Mouse (Mus musculus) CH12.LX (cell line): ENCODE measurements at regions not wholly inside any gene's neighbourhood (a gene's known extent, or its start where the extent isn't known, plus 50 kb on each side); places are given as distances from the start of the nearest gene placed in this dataset.

Experiments used
- DNase-seq: peaks from one replicate; pipeline ENCODE4 v3.0.0-alpha.2; 2013; ENCODE audit errors: extremely low read depth
- H3K27ac ChIP-seq: 2 replicates; pipeline ENCODE4 v1.5.1; 2012; ENCODE audit warnings: low read depth, mild to moderate bottlenecking, control low read depth, moderate library complexity; ENCODE audit not compliant: insufficient read depth
- H3K27me3 ChIP-seq: replicated peaks from 2 replicates; pipeline ENCODE3; 2012; ENCODE audit warnings: inconsistent platforms
- H3K36me3 ChIP-seq, 2 experiments: replicated peaks in 1 of 2; 2 replicates each; pipeline versions ENCODE3 to v1.6.1; 2012; ENCODE audit warnings: inconsistent platforms in 1 of 2, low read length in 1 of 2, mild to moderate bottlenecking in 1 of 2, mixed read lengths in 1 of 2, moderate library complexity in 1 of 2; ENCODE audit not compliant: control insufficient read depth in 1 of 2, insufficient read depth in 1 of 2
- H3K4me1 ChIP-seq, 2 experiments: 2 replicates each; pipeline ENCODE4 v1.6.1; 2012; ENCODE audit warnings: inconsistent platforms in 1 of 2, moderate library complexity in 1 of 2; ENCODE audit not compliant: insufficient read depth in 2 of 2, control insufficient read depth in 1 of 2
- H3K4me2 ChIP-seq: 2 replicates; pipeline ENCODE4 v1.6.1; 2012; ENCODE audit warnings: low read depth, mild to moderate bottlenecking, control low read depth; ENCODE audit not compliant: poor library complexity, insufficient read depth, severe bottlenecking
- H3K4me3 ChIP-seq, 3 experiments: fragments of 150-350 bp in 1 of 3; sonication (generic) in 1 of 3; replicated peaks in 1 of 3; 2 replicates each; pipeline versions ENCODE3 to v1.5.1; 2011 to 2012; ENCODE audit warnings: low read depth in 2 of 3, low read length in 2 of 3, mild to moderate bottlenecking in 2 of 3, moderate library complexity in 2 of 3, control low read depth in 1 of 3, improper control_type of control experiment in 1 of 3, inconsistent platforms in 1 of 3, mixed read lengths in 1 of 3; ENCODE audit not compliant: poor library complexity in 1 of 3
- H3K79me2 ChIP-seq: replicated peaks from 2 replicates; pipeline ENCODE4 v1.6.1; 2012; ENCODE audit warnings: mild to moderate bottlenecking, moderate library complexity; ENCODE audit not compliant: control insufficient read depth, poor library complexity, insufficient read depth, severe bottlenecking; ENCODE audit errors: extremely low read depth
- H3K9ac ChIP-seq: 2 replicates; pipeline ENCODE4 v1.6.1; 2012; ENCODE audit warnings: low read depth, mild to moderate bottlenecking, control low read depth, moderate library complexity; ENCODE audit not compliant: insufficient read depth
- H3K9me3 ChIP-seq: replicated peaks from 2 replicates; pipeline ENCODE3; 2012; ENCODE audit warnings: low read length, inconsistent platforms, mixed read lengths
- BHLHE40 ChIP-seq: IDR thresholded peaks from 2 replicates; pipeline ENCODE4 v1.6.1; 2011; ENCODE audit warnings: mild to moderate bottlenecking, low read depth, low read length, improper control_type of control experiment
- CHD1 ChIP-seq: IDR thresholded peaks from 2 replicates; pipeline ENCODE4 v1.6.1; 2012; ENCODE audit warnings: low read depth, low read length, improper control_type of control experiment, inconsistent platforms
- CHD2 ChIP-seq: IDR thresholded peaks from 2 replicates; pipeline ENCODE4 v1.6.1; 2011; ENCODE audit warnings: low read length, improper control_type of control experiment
- CTCF ChIP-seq, 2 experiments: IDR thresholded peaks in 1 of 2; conservative IDR thresholded peaks in 1 of 2; 2 replicates each; pipeline ENCODE4 v1.5.1; 2011 to 2012; ENCODE audit warnings: low read depth in 2 of 2, low read length in 2 of 2, improper control_type of control experiment in 1 of 2, inconsistent platforms in 1 of 2, mild to moderate bottlenecking in 1 of 2, moderate library complexity in 1 of 2
- E2F4 ChIP-seq: IDR thresholded peaks from 2 replicates; pipeline ENCODE4 v1.6.1; 2011; ENCODE audit warnings: low read depth, low read length, improper control_type of control experiment; ENCODE audit not compliant: insufficient replicate concordance
- ELF1 ChIP-seq: IDR thresholded peaks from 2 replicates; pipeline ENCODE4 v1.6.1; 2014; ENCODE audit warnings: low read depth, mild to moderate bottlenecking, inconsistent platforms, low read length, improper control_type of control experiment
- EP300 ChIP-seq: IDR thresholded peaks from 2 replicates; pipeline ENCODE4 v1.6.1; 2011; ENCODE audit warnings: low read length, improper control_type of control experiment
- ETS1 ChIP-seq: conservative IDR thresholded peaks from 2 replicates; pipeline ENCODE4 v1.6.1; 2012; ENCODE audit warnings: low read depth, mild to moderate bottlenecking, inconsistent platforms, low read length, improper control_type of control experiment, moderate library complexity
- GABPA ChIP-seq: IDR thresholded peaks from 2 replicates; pipeline ENCODE4 v1.6.1; 2012; ENCODE audit warnings: low read depth, low read length, improper control_type of control experiment, inconsistent platforms; ENCODE audit not compliant: insufficient replicate concordance
- HCFC1 ChIP-seq: IDR thresholded peaks from 2 replicates; pipeline ENCODE4 v1.6.1; 2012; ENCODE audit warnings: low read depth, mild to moderate bottlenecking, inconsistent platforms, low read length, improper control_type of control experiment
- IRF4 ChIP-seq: IDR thresholded peaks from 2 replicates; pipeline ENCODE4 v1.6.1; 2014; ENCODE audit warnings: low read depth, mild to moderate bottlenecking, inconsistent platforms, low read length, improper control_type of control experiment
- JUN ChIP-seq: IDR thresholded peaks from 2 replicates; pipeline ENCODE4 v1.6.1; 2011; ENCODE audit warnings: low read depth, mild to moderate bottlenecking, low read length, improper control_type of control experiment, moderate library complexity; ENCODE audit not compliant: insufficient read depth
- MAFK ChIP-seq: IDR thresholded peaks from 2 replicates; pipeline ENCODE4 v1.6.1; 2011; ENCODE audit warnings: low read length, improper control_type of control experiment; ENCODE audit not compliant: insufficient replicate concordance
- MAX ChIP-seq: IDR thresholded peaks from 2 replicates; pipeline ENCODE4 v1.6.1; 2011; ENCODE audit warnings: low read length, improper control_type of control experiment
- MXI1 ChIP-seq: IDR thresholded peaks from 2 replicates; pipeline ENCODE4 v1.6.1; 2011; ENCODE audit warnings: mild to moderate bottlenecking, low read depth, low read length, improper control_type of control experiment
- MYC ChIP-seq: IDR thresholded peaks from 2 replicates; pipeline ENCODE4 v1.6.1; 2011; ENCODE audit warnings: low read depth, mild to moderate bottlenecking, improper control_type of control experiment, low read length
- NELFE ChIP-seq: IDR thresholded peaks from 2 replicates; pipeline ENCODE4 v1.6.1; 2011; ENCODE audit warnings: low read depth, low read length, improper control_type of control experiment
- PAX5 ChIP-seq: IDR thresholded peaks from 2 replicates; pipeline ENCODE4 v1.6.1; 2012; ENCODE audit warnings: low read length, inconsistent platforms, mixed read lengths
- POLR2A ChIP-seq: IDR thresholded peaks from 2 replicates; pipeline ENCODE4 v1.6.1; 2011; ENCODE audit warnings: low read depth, mild to moderate bottlenecking, improper control_type of control experiment, low read length
- POLR2AphosphoS2 ChIP-seq: IDR thresholded peaks from 2 replicates; pipeline ENCODE4 v1.6.1; 2011; ENCODE audit warnings: low read depth, low read length, improper control_type of control experiment
- RAD21 ChIP-seq: IDR thresholded peaks from 2 replicates; pipeline ENCODE4 v1.6.1; 2011; ENCODE audit warnings: low read depth, mild to moderate bottlenecking, low read length, improper control_type of control experiment, moderate library complexity
- RCOR1 ChIP-seq: conservative IDR thresholded peaks from 2 replicates; pipeline ENCODE4 v1.6.1; 2012; ENCODE audit warnings: low read depth, mild to moderate bottlenecking, inconsistent platforms, low read length, improper control_type of control experiment
- SIN3A ChIP-seq: IDR thresholded peaks from 2 replicates; pipeline ENCODE4 v1.6.1; 2012; ENCODE audit warnings: low read length, improper control_type of control experiment, inconsistent platforms
- SMC3 ChIP-seq: IDR thresholded peaks from 2 replicates; pipeline ENCODE4 v1.6.1; 2011; ENCODE audit warnings: low read depth, low read length, improper control_type of control experiment
- TBP ChIP-seq: conservative IDR thresholded peaks from 2 replicates; pipeline ENCODE4 v1.6.1; 2011; ENCODE audit warnings: low read depth, low read length, improper control_type of control experiment
- TCF12 ChIP-seq: IDR thresholded peaks from 2 replicates; pipeline ENCODE4 v1.6.1; 2014; ENCODE audit warnings: low read depth, mild to moderate bottlenecking, inconsistent platforms, low read length, improper control_type of control experiment
- UBTF ChIP-seq: IDR thresholded peaks from 2 replicates; pipeline ENCODE4 v1.6.1; 2012; ENCODE audit warnings: low read depth, mild to moderate bottlenecking, inconsistent platforms, low read length, improper control_type of control experiment, moderate library complexity
- USF2 ChIP-seq: conservative IDR thresholded peaks from 2 replicates; pipeline ENCODE4 v1.6.1; 2011; ENCODE audit warnings: low read depth, low read length, improper control_type of control experiment
- ZC3H11A ChIP-seq: IDR thresholded peaks from 2 replicates; pipeline ENCODE4 v1.6.1; 2012; ENCODE audit warnings: low read depth, mild to moderate bottlenecking, inconsistent platforms, low read length, improper control_type of control experiment
- ZKSCAN1 ChIP-seq: IDR thresholded peaks from 2 replicates; pipeline ENCODE4 v1.6.1; 2012; ENCODE audit warnings: low read depth, inconsistent platforms, low read length, improper control_type of control experiment, borderline replicate concordance
- dilution Hi-C: fragments of 300-500 bp; cut with MboI; formaldehyde crosslinking; loops from 2 replicates; pipeline ENCODE4 v1.14.3; 2020; ENCODE audit warnings: low sequenced_read_pairs; ENCODE audit not compliant: extremely low pct_unique_long_range_greater_than_20kb, extremely low pct_ligation_motif_present
- in situ Hi-C: fragments of 300-500 bp; cut with MboI; formaldehyde crosslinking; loops from 3 replicates; pipeline ENCODE4 v1.14.3; 2019; ENCODE audit warnings: low sequenced_read_pairs, low pct_ligation_motif_present, low pct_unique_long_range_greater_than_20kb, mixed read lengths

DNA sequence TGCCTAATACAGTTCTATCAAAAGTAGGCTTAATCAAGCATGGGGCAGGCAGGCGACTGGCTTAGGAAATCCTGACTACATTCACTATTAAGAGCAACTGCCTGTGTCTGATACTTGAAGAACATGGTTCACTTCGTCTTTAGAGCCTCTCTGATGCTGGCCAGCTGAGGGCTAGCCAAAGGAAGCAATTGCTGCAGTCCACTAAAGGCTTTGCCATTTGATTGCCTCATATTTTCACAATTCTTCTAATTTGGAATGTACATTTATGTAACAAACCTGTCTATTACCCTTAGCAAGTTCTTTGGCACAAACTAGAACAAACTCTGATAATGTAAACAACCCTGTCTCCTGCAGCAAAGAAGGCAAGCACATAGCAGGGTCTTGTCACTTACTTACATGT is 505.2 kb downstream of the Nfib start:
- H3K4me1 ChIP-seq, result peaks cover 13 to 32% of the 10 kb centered on the region in 2 experiments; a peak in 3 of 4 replicates
- H3K27ac ChIP-seq, result no peak overlapping the region
- no peaks in the 10 kb centered on the region for H3K36me3 ChIP-seq
- dilution Hi-C loops (no loop called here), in situ Hi-C loops (no loop called here)
- H3K9ac ChIP-seq, result no peak overlapping the region
- no peaks in the 10 kb centered on the region for H3K79me2 ChIP-seq
- no peak overlapping the region for H3K4me2 ChIP-seq
- TF ChIP-seq USF2 (no peak), MXI1 (no peak), NELFE (no peak), CTCF (conservative IDR thresholded peaks at IDR 0.05 in 1 of 2, IDR thresholded peaks at IDR 0.05 in 1 of 2; ENCODE audit: low read depth in 2 of 2, low read length in 2 of 2) (no peak), EP300 (no peak), MAX (no peak), SMC3 (no peak), RCOR1 (no peak), E2F4 (no peak), CHD1 (no peak), ZC3H11A (no peak), CHD2 (no peak)
- H3K9me3 ChIP-seq, result no peaks in the 10 kb centered on the region
- H3K4me3 ChIP-seq, result no peak overlapping the region
- H3K27me3 ChIP-seq, result no peaks in the 10 kb centered on the region
- no peak for DNase-seq

DNA sequence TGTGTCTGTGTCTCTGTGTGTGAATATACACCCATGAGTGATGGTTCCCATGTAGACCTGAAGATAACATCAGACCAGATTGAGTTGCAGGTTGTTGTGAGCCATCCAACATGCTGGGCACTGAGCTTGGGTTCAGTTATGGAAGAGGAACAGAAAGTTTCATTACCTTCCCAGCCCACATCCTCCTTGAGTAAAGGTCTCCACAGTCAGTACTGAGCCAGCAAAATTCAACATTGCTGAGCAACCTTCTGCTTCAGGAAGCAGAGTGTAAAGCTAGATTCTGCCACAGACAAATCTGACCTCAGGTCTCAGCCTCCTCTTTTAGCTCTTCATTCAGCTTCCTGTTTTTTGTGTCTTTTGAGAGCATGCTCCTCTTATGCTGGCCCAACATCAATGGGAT is 506.4 kb downstream of the Nfib start:
- no peak overlapping the region for H3K27ac ChIP-seq
- in situ Hi-C loops, result no loop called here
- H3K36me3 ChIP-seq, result no peaks in the 10 kb centered on the region
- H3K4me1 ChIP-seq, result peaks cover 13 to 32% of the 10 kb centered on the region in 2 experiments; a peak in 3 of 4 replicates
- H3K4me2 ChIP-seq, result no peak overlapping the region
- peak; percentile 62 for DNase-seq
- H3K9me3 ChIP-seq, result no peaks in the 10 kb centered on the region
- dilution Hi-C loops, result no loop called here
- H3K27me3 ChIP-seq, result no peaks in the 10 kb centered on the region
- no peak for TF ChIP-seq MYC
- TF ChIP-seq ELF1, result no peak
- no peak for TF ChIP-seq RAD21
- peak; percentile 46 for TF ChIP-seq IRF4
- TF ChIP-seq BHLHE40, result no peak
- TF ChIP-seq PAX5, result no peak
- no peak for TF ChIP-seq GABPA
- no peak for TF ChIP-seq USF2
- TF ChIP-seq ZKSCAN1, result no peak
- no peak for TF ChIP-seq POLR2AphosphoS2
- TF ChIP-seq HCFC1, result no peak
- TF ChIP-seq MAFK, result peak; percentile 75
- TF ChIP-seq SIN3A, result no peak
- TF ChIP-seq MAX, result no peak
- no peak for TF ChIP-seq UBTF
- TF ChIP-seq ZC3H11A, result no peak
- no peak for TF ChIP-seq MXI1
- no peak for TF ChIP-seq E2F4
- TF ChIP-seq EP300, result peak; percentile 59
- TF ChIP-seq ETS1, result 0 out of 2 replicates have a peak, but pooled peaks have one; percentile 7
- TF ChIP-seq SMC3, result no peak
- no peak for TF ChIP-seq TBP
- no peak for TF ChIP-seq TCF12
- no peak for TF ChIP-seq NELFE
- no peak for TF ChIP-seq JUN
- TF ChIP-seq POLR2A, result no peak
- no peaks in the 10 kb centered on the region for H3K79me2 ChIP-seq
- H3K9ac ChIP-seq, result no peak overlapping the region
- H3K4me3 ChIP-seq, result no peak overlapping the region
